8 mouse cellular contexts compared by ENCODE assay signal in the genomic region with DNA sequence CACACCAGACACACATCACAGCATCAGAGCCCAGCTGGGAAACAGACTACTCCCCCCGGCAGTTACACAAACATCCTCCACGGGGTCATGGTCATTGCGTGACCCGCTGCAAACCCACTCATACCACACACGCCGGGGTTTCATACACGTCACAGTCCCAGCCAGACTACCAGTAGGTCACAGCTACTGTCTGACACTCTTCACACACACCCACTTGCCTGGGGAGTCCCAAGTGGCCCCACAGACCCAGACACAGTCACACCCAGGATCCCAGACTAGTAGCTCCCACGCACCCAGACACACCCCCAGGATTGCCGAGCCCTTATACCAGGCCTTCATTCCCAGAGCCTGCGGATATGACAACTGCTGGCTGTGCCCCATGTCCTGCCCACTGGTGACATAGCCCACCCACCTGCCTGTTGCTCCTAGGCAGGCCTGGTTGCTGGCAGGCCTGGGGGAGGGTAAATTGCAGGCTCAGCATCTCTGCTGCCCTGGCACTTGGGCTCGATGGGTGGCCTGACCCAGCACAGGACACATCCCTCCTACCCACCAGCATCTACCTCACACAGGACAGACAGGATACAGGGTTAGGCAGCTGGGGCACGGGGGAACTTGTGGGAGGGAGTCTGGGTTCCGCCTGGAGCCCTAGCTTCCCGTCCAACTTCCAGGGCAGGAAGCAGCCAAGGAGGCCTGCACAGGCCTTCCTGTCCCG. TPM values are rescaled to one million over a fixed set of nuclear protein-coding genes. Genes with fewer than 3 reads are reported as not detected.
A peak's percentile ranks its signal among the peaks of the same experiment; 100 is the strongest.
DNase-seq lines count a peak whose midpoint lies in the region; ATAC-seq and TF ChIP-seq lines count a peak whose summit lies in the region.

No protein-coding gene starts in this region.

- no peak for TF ChIP-seq POLR2A in liver, adult 2 months (IDR thresholded peaks at IDR 0.05; ENCODE audit: extremely low read depth, insufficient read depth, low read length)

- no peaks in the 10 kb centered on the region for H3K9me3 ChIP-seq in intestine, embryonic 14.5 days (ENCODE audit: control insufficient read depth, low read length)
- no peaks in the 10 kb centered on the region for H3K9me3 ChIP-seq in liver, postnatal 0 days (ENCODE audit: low read length)
- no peaks in the 10 kb centered on the region for H3K9me3 ChIP-seq in midbrain, embryonic 11.5 days (ENCODE audit: control insufficient read depth, low read length)
- H3K9me3 ChIP-seq in forebrain, embryonic 15.5 days: no peaks in the 10 kb centered on the region

- H3K4me2 ChIP-seq in intestine, embryonic 14.5 days (ENCODE audit: low read length): no peak overlapping the region
- H3K4me2 ChIP-seq in liver, postnatal 0 days (ENCODE audit: low read depth, low read length): no peak overlapping the region
- H3K4me2 ChIP-seq in midbrain, embryonic 11.5 days: no peak overlapping the region
- H3K4me2 ChIP-seq in forebrain, embryonic 15.5 days (replicated peaks): no peak overlapping the region

- peak overlapping the region; percentile 16; the same call in 1 of the 2 replicates for H3K9ac ChIP-seq in liver, adult 2 months (ENCODE audit: low read depth, low read length)
- no peak overlapping the region for H3K9ac ChIP-seq in intestine, embryonic 14.5 days (ENCODE audit: low read length)
- peak overlapping the region; percentile 5; the same call in 1 of the 2 replicates for H3K9ac ChIP-seq in liver, postnatal 0 days (replicated peaks)
- H3K9ac ChIP-seq in midbrain, embryonic 11.5 days (ENCODE audit: low read length): no peak overlapping the region
- H3K9ac ChIP-seq in forebrain, embryonic 15.5 days (replicated peaks): no peak overlapping the region

- peak overlapping the region; percentile 19; the same call in 1 of the 2 replicates for H3K4me3 ChIP-seq in liver, adult 2 months (ENCODE audit: insufficient read depth, low read depth, low read length)
- no peak overlapping the region for H3K4me3 ChIP-seq in intestine, embryonic 14.5 days (ENCODE audit: low read depth, low read length)
- no peak overlapping the region for H3K4me3 ChIP-seq in liver, postnatal 0 days (ENCODE audit: low read depth, low read length)
- no peak overlapping the region for H3K4me3 ChIP-seq in midbrain, embryonic 11.5 days (ENCODE audit: low read depth, low read length)
- H3K4me3 ChIP-seq in forebrain, embryonic 15.5 days: no peak overlapping the region

- H3K79me2 ChIP-seq in liver, adult 2 months (ENCODE audit: control insufficient read depth, insufficient read depth, low read length): no peaks in the 10 kb centered on the region

- peaks cover 12% of the 10 kb centered on the region for H3K4me1 ChIP-seq in liver, adult 2 months (ENCODE audit: control insufficient read depth, insufficient read depth, low read length)
- H3K4me1 ChIP-seq in intestine, embryonic 14.5 days (replicated peaks; ENCODE audit: control insufficient read depth, insufficient read depth, low read length): peaks cover 52% of the 10 kb centered on the region
- peaks cover 62% of the 10 kb centered on the region for H3K4me1 ChIP-seq in liver, postnatal 0 days (ENCODE audit: insufficient read depth)
- H3K4me1 ChIP-seq in midbrain, embryonic 11.5 days (ENCODE audit: control insufficient read depth, insufficient read depth, low read length): peaks cover 20% of the 10 kb centered on the region
- H3K4me1 ChIP-seq in forebrain, embryonic 15.5 days: peaks cover 12% of the 10 kb centered on the region

- no peak for TF ChIP-seq EP300 in liver, postnatal 0 days (IDR thresholded peaks at IDR 0.05; ENCODE audit: low read depth)

- DNase-seq in liver, adult 2 months (ENCODE audit: extremely low read depth, low read depth, low spot score): no peak
- DNase-seq in liver: no peak
- DNase-seq in gastrocnemius, postnatal 36 days: peak; percentile 35 to 39
- DNase-seq in intestine, embryonic 14.5 days (ENCODE audit: low spot score): no peak
- DNase-seq in liver, postnatal 0 days: peak; percentile 53
- DNase-seq in testis, postnatal 14 days (ENCODE audit: low spot score): peak; percentile 29
- no peak for DNase-seq in midbrain, embryonic 11.5 days (ENCODE audit: low spot score, missing footprints)

- no peaks in the 10 kb centered on the region for H3K36me3 ChIP-seq in liver, adult 2 months (ENCODE audit: control insufficient read depth, insufficient read depth, low read length)
- peaks cover 8% of the 10 kb centered on the region for H3K36me3 ChIP-seq in intestine, embryonic 14.5 days (ENCODE audit: control insufficient read depth, insufficient read depth, low read length)
- H3K36me3 ChIP-seq in liver, postnatal 0 days (replicated peaks; ENCODE audit: insufficient read depth, low read length): peaks cover 8% of the 10 kb centered on the region; the same call in 1 of the 2 replicates
- H3K36me3 ChIP-seq in midbrain, embryonic 11.5 days (ENCODE audit: control insufficient read depth, insufficient read depth, low read length): no peaks in the 10 kb centered on the region
- peaks cover 7% of the 10 kb centered on the region for H3K36me3 ChIP-seq in forebrain, embryonic 15.5 days

- peak overlapping the region; percentile 71 for H3K27ac ChIP-seq in liver, adult 2 months (replicated peaks; ENCODE audit: insufficient read depth, low read depth, low read length)
- peak overlapping the region; percentile 55; the same call in 1 of the 2 replicates for H3K27ac ChIP-seq in intestine, embryonic 14.5 days (ENCODE audit: low read depth)
- peak overlapping the region; percentile 85 for H3K27ac ChIP-seq in liver, postnatal 0 days (ENCODE audit: low read depth)
- no peak overlapping the region for H3K27ac ChIP-seq in midbrain, embryonic 11.5 days (ENCODE audit: low read depth, low read length)
- H3K27ac ChIP-seq in forebrain, embryonic 15.5 days (replicated peaks): no peak overlapping the region

- no peak for TF ChIP-seq CTCF in liver, adult 2 months (IDR thresholded peaks at IDR 0.05; ENCODE audit: low read depth, low read length)
- TF ChIP-seq CTCF in liver, postnatal 0 days (IDR thresholded peaks at IDR 0.05; ENCODE audit: low read depth): no peak

- 56% methylated on average over 15 of the region's 15 CpGs for WGBS in liver, adult 2 months
- WGBS in intestine, embryonic 14.5 days: 26% methylated on average over 15 of the region's 15 CpGs
- 39% methylated on average over 15 of the region's 15 CpGs for WGBS in liver, postnatal 0 days (ENCODE audit: insufficient replicate concordance)
- 72% methylated on average over 15 of the region's 15 CpGs for WGBS in midbrain, embryonic 11.5 days
- 68% methylated on average over 15 of the region's 15 CpGs for WGBS in forebrain, embryonic 15.5 days

- no peaks in the 10 kb centered on the region for H3K27me3 ChIP-seq in liver, adult 2 months (ENCODE audit: control insufficient read depth, insufficient read depth, low read length)
- H3K27me3 ChIP-seq in intestine, embryonic 14.5 days (replicated peaks; ENCODE audit: control insufficient read depth, insufficient read depth, low read length): no peaks in the 10 kb centered on the region
- no peaks in the 10 kb centered on the region for H3K27me3 ChIP-seq in liver, postnatal 0 days (ENCODE audit: insufficient read depth, low read length)
- H3K27me3 ChIP-seq in midbrain, embryonic 11.5 days (ENCODE audit: control insufficient read depth, insufficient read depth, low read length): 0 out of 2 replicates have a peak, but pooled peaks cover 2% of the 10 kb centered on the region
- peaks cover 5% of the 10 kb centered on the region; the same call in 1 of the 2 replicates for H3K27me3 ChIP-seq in forebrain, embryonic 15.5 days

- intact Hi-C loops in gastrocnemius, postnatal 36 days (cut with DNase I): no loop called here

- no peak for ATAC-seq in intestine, embryonic 14.5 days (replicated peaks; ENCODE audit: low FRiP score, low TSS enrichment, low read depth)
- ATAC-seq in liver, postnatal 0 days: peak; percentile 31
- ATAC-seq in midbrain, embryonic 11.5 days (ENCODE audit: low FRiP score): no peak
- no peak for ATAC-seq in forebrain, embryonic 15.5 days (replicated peaks)

RNA-seq across cellular contexts. Expression of a gene that starts 11.2 kb away (rescaled TPM):
- total RNA-seq in liver, adult 2 months (2014; rRNA removed): 6.8 and 10.7 TPM in 2 replicates
- polyA plus RNA-seq in liver, adult 2 months (2012; rRNA removed): 34.1 and 38.4 TPM in 2 replicates
- 10 to 100 TPM; 37.2 to 38.2 TPM for total RNA-seq in gastrocnemius, postnatal 36 days (2021)
- polyA plus RNA-seq in intestine, embryonic 14.5 days (2014; fragmentation: Nextera tagmentation; extraction: Ambion mirVana): 27.0 and 27.4 TPM in 2 replicates
- 6.7 and 6.8 TPM in 2 replicates for polyA plus RNA-seq in liver, postnatal 0 days (2015; fragmentation: Nextera tagmentation; extraction: Ambion mirVana)
- polyA plus RNA-seq in midbrain, embryonic 11.5 days (2014; fragmentation: Nextera tagmentation; extraction: Ambion mirVana): 26.8 and 32.1 TPM in 2 replicates
- 29.3 and 32.4 TPM in 2 replicates for polyA plus RNA-seq in forebrain, embryonic 15.5 days (2015; fragmentation: Nextera tagmentation; extraction: Ambion mirVana)

RNA-seq across cellular contexts. Expression of a gene that starts 20.9 kb away (rescaled TPM):
- total RNA-seq in liver, adult 2 months (2014; rRNA removed): 1.8 and 5.6 TPM in 2 replicates
- polyA plus RNA-seq in liver, adult 2 months (2012; rRNA removed): 4.8 and 6.8 TPM in 2 replicates
- 1 to 10 TPM; 6.0 to 6.2 TPM for total RNA-seq in gastrocnemius, postnatal 36 days (2021)
- polyA plus RNA-seq in intestine, embryonic 14.5 days (2014; fragmentation: Nextera tagmentation; extraction: Ambion mirVana): 2.4 and 3.2 TPM in 2 replicates
- 5.1 and 6.1 TPM in 2 replicates for polyA plus RNA-seq in liver, postnatal 0 days (2015; fragmentation: Nextera tagmentation; extraction: Ambion mirVana)
- 0.78 and 1.4 TPM in 2 replicates for polyA plus RNA-seq in midbrain, embryonic 11.5 days (2014; fragmentation: Nextera tagmentation; extraction: Ambion mirVana)
- polyA plus RNA-seq in forebrain, embryonic 15.5 days (2015; fragmentation: Nextera tagmentation; extraction: Ambion mirVana): 0.62 and 0.74 TPM in 2 replicates

RNA-seq across cellular contexts. Expression of a gene that starts 27.2 kb away (rescaled TPM):
- total RNA-seq in liver, adult 2 months (2014; rRNA removed): 4.2 and 6.8 TPM in 2 replicates
- 21.0 and 22.5 TPM in 2 replicates for polyA plus RNA-seq in liver, adult 2 months (2012; rRNA removed)
- total RNA-seq in gastrocnemius, postnatal 36 days (2021): 1 to 10 TPM; 6.9 to 9.7 TPM
- polyA plus RNA-seq in intestine, embryonic 14.5 days (2014; fragmentation: Nextera tagmentation; extraction: Ambion mirVana): 27.2 and 32.0 TPM in 2 replicates
- polyA plus RNA-seq in liver, postnatal 0 days (2015; fragmentation: Nextera tagmentation; extraction: Ambion mirVana): 15.0 and 16.0 TPM in 2 replicates
- polyA plus RNA-seq in midbrain, embryonic 11.5 days (2014; fragmentation: Nextera tagmentation; extraction: Ambion mirVana): 30.7 and 31.1 TPM in 2 replicates
- 39.2 and 39.4 TPM in 2 replicates for polyA plus RNA-seq in forebrain, embryonic 15.5 days (2015; fragmentation: Nextera tagmentation; extraction: Ambion mirVana)

RNA-seq across cellular contexts. Expression of a gene that starts 32.8 kb away (rescaled TPM):
- not detected in 2 replicates for total RNA-seq in liver, adult 2 months (2014; rRNA removed)
- not detected in 2 replicates for polyA plus RNA-seq in liver, adult 2 months (2012; rRNA removed)
- total RNA-seq in gastrocnemius, postnatal 36 days (2021): not detected
- polyA plus RNA-seq in intestine, embryonic 14.5 days (2014; fragmentation: Nextera tagmentation; extraction: Ambion mirVana): 2.2 and 2.6 TPM in 2 replicates
- 0.58 and 0.76 TPM in 2 replicates for polyA plus RNA-seq in liver, postnatal 0 days (2015; fragmentation: Nextera tagmentation; extraction: Ambion mirVana)
- 0.99 and 1.6 TPM in 2 replicates for polyA plus RNA-seq in midbrain, embryonic 11.5 days (2014; fragmentation: Nextera tagmentation; extraction: Ambion mirVana)
- 14.4 and 17.0 TPM in 2 replicates for polyA plus RNA-seq in forebrain, embryonic 15.5 days (2015; fragmentation: Nextera tagmentation; extraction: Ambion mirVana)

RNA-seq across cellular contexts. Expression of a gene that starts 46.8 kb away (rescaled TPM):
- 30.0 and 32.7 TPM in 2 replicates for total RNA-seq in liver, adult 2 months (2014; rRNA removed)
- 21.7 and 23.3 TPM in 2 replicates for polyA plus RNA-seq in liver, adult 2 months (2012; rRNA removed)
- 10 to 100 TPM; 60.4 to 62.0 TPM for total RNA-seq in gastrocnemius, postnatal 36 days (2021)
- 65.1 and 68.4 TPM in 2 replicates for polyA plus RNA-seq in intestine, embryonic 14.5 days (2014; fragmentation: Nextera tagmentation; extraction: Ambion mirVana)
- polyA plus RNA-seq in liver, postnatal 0 days (2015; fragmentation: Nextera tagmentation; extraction: Ambion mirVana): 21.4 and 22.6 TPM in 2 replicates
- polyA plus RNA-seq in midbrain, embryonic 11.5 days (2014; fragmentation: Nextera tagmentation; extraction: Ambion mirVana): 69.2 and 74.2 TPM in 2 replicates
- polyA plus RNA-seq in forebrain, embryonic 15.5 days (2015; fragmentation: Nextera tagmentation; extraction: Ambion mirVana): 51.8 and 53.5 TPM in 2 replicates

Comparison
In these comparisons a context has a peak if more than half of its experiments do, and no peak if none do; other contexts are left out.
1. DNase-seq: peak in gastrocnemius, postnatal 36 days (2 of 2), liver, postnatal 0 days (single experiment) and testis, postnatal 14 days (single experiment); none in liver, adult 2 months (single experiment), liver (single experiment), intestine, embryonic 14.5 days (single experiment) and midbrain, embryonic 11.5 days (single experiment).
2. H3K27ac ChIP-seq: peak in liver, adult 2 months (single experiment), intestine, embryonic 14.5 days (single experiment) and liver, postnatal 0 days (single experiment); none in midbrain, embryonic 11.5 days (single experiment) and forebrain, embryonic 15.5 days (single experiment).
3. H3K9ac ChIP-seq: peak in liver, adult 2 months (single experiment) and liver, postnatal 0 days (single experiment); none in intestine, embryonic 14.5 days (single experiment), midbrain, embryonic 11.5 days (single experiment) and forebrain, embryonic 15.5 days (single experiment).